Mouse (Mus musculus): ENCODE data around the gene Pde4a. TPM values are rescaled to one million over a fixed set of nuclear protein-coding genes. Genes with fewer than 3 reads are reported as not detected.
"Not testable (repeated sequence)": the region's sequence is repeated elsewhere in the genome, so short reads cannot be mapped to it uniquely, and the experiment has no call there.

The Pde4a gene
- polyA plus RNA-seq, 1 experiment from 2014 or later = 4.8 TPM

GRCm38 (mm10) chr9:21249629-21250508 is 84.4 kb downstream of the Pde4a start:
- no peaks in the 10 kb centered on the region for H3K36me3 ChIP-seq
- ATAC-seq (ENCODE audit: insufficient number of reproducible peaks, insufficient read depth, low FRiP score, low TSS enrichment, low read depth) = no peak; the same call in 1 of the 2 replicates
- no peak overlapping the region for H3K4me2 ChIP-seq
- H3K9ac ChIP-seq (replicated peaks) = no peak overlapping the region
- H3K27me3 ChIP-seq = peaks cover 79% of the 10 kb centered on the region
- WGBS = 16% methylated on average over 17 of the region's 17 CpGs
- no peak overlapping the region for H3K4me3 ChIP-seq (replicated peaks)
- peaks cover 25% of the 10 kb centered on the region for H3K4me1 ChIP-seq (replicated peaks)
- H3K9me3 ChIP-seq = no peaks in the 10 kb centered on the region
- no peak overlapping the region for H3K27ac ChIP-seq

- H3K27me3 ChIP-seq = peaks cover 73% of the 10 kb centered on the region
- no peak overlapping the region for H3K4me2 ChIP-seq
- no peak overlapping the region for H3K9ac ChIP-seq (replicated peaks)
- WGBS = 61% methylated on average over 2 of the region's 2 CpGs
- H3K36me3 ChIP-seq = no peaks in the 10 kb centered on the region
- H3K4me1 ChIP-seq (replicated peaks) = peaks cover 21% of the 10 kb centered on the region
- no peak overlapping the region for H3K27ac ChIP-seq
- H3K4me3 ChIP-seq (replicated peaks) = no peak overlapping the region
- no peaks in the 10 kb centered on the region for H3K9me3 ChIP-seq
- ATAC-seq (ENCODE audit: insufficient number of reproducible peaks, insufficient read depth, low FRiP score, low TSS enrichment, low read depth) = no peak
These were observed 85.0 kb downstream of the Pde4a start for GRCm38 (mm10) chr9:21250509-21250908.

GRCm38 (mm10) chr9:21251116-21251735 is 85.7 kb downstream of the Pde4a start:
- Histone ChIP-seq H3K4me2 (no peak overlapping the region), H3K4me1 (replicated peaks) (peaks cover 21% of the 10 kb centered on the region), H3K36me3 (no peaks in the 10 kb centered on the region), H3K9me3 (no peaks in the 10 kb centered on the region), H3K9ac (replicated peaks) (no peak overlapping the region), H3K27ac (peak overlapping the region; percentile 12; the same call in 1 of the 2 replicates), H3K4me3 (replicated peaks) (no peak overlapping the region), H3K27me3 (peaks cover 66% of the 10 kb centered on the region)
- WGBS = 46% methylated on average over 13 of the region's 13 CpGs
- ATAC-seq (ENCODE audit: insufficient number of reproducible peaks, insufficient read depth, low FRiP score, low TSS enrichment, low read depth) = no peak

GRCm38 (mm10) chr9:21254690-21255089 is 89.2 kb downstream of the Pde4a start:
- no peak; the same call in 1 of the 2 replicates for ATAC-seq (ENCODE audit: insufficient number of reproducible peaks, insufficient read depth, low FRiP score, low TSS enrichment, low read depth)
- Histone ChIP-seq H3K9ac (replicated peaks) (no peak overlapping the region), H3K4me1 (replicated peaks) (peaks cover 12% of the 10 kb centered on the region), H3K36me3 (no peaks in the 10 kb centered on the region), H3K27ac (no peak overlapping the region), H3K9me3 (no peaks in the 10 kb centered on the region), H3K4me3 (replicated peaks) (no peak overlapping the region), H3K27me3 (peaks cover 32% of the 10 kb centered on the region), H3K4me2 (no peak overlapping the region)

GRCm38 (mm10) chr9:21256349-21256748 is 90.8 kb downstream of the Pde4a start:
- H3K4me3 ChIP-seq (replicated peaks); H3K36me3 ChIP-seq; H3K4me1 ChIP-seq (replicated peaks); H3K9me3 ChIP-seq; H3K9ac ChIP-seq (replicated peaks); H3K4me2 ChIP-seq; ATAC-seq (ENCODE audit: insufficient number of reproducible peaks, insufficient read depth, low FRiP score, low TSS enrichment, low read depth); H3K27ac ChIP-seq: not testable (repeated sequence)
- peaks cover 16% of the 10 kb centered on the region for H3K27me3 ChIP-seq
- WGBS = 90% methylated on average over 4 of the region's 4 CpGs

GRCm38 (mm10) chr9:21260491-21261040 is 95.1 kb downstream of the Pde4a start:
- WGBS = 68% methylated on average over 6 of the region's 6 CpGs
- Histone ChIP-seq H3K4me3 (replicated peaks) (no peak overlapping the region), H3K4me2 (no peak overlapping the region), H3K36me3 (no peaks in the 10 kb centered on the region), H3K4me1 (replicated peaks) (peaks cover 6% of the 10 kb centered on the region), H3K27me3 (no peaks in the 10 kb centered on the region), H3K27ac (no peak overlapping the region), H3K9ac (replicated peaks) (no peak overlapping the region), H3K9me3 (no peaks in the 10 kb centered on the region)
- ATAC-seq (ENCODE audit: insufficient number of reproducible peaks, insufficient read depth, low FRiP score, low TSS enrichment, low read depth) = no peak

- Histone ChIP-seq H3K27me3 (no peaks in the 10 kb centered on the region), H3K36me3 (peaks cover 4% of the 10 kb centered on the region; the same call in 1 of the 2 replicates), H3K27ac (no peak overlapping the region), H3K4me3 (replicated peaks) (no peak overlapping the region), H3K9me3 (no peaks in the 10 kb centered on the region), H3K4me1 (replicated peaks) (peaks cover 18% of the 10 kb centered on the region), H3K4me2 (no peak overlapping the region), H3K9ac (replicated peaks) (no peak overlapping the region)
- 57% methylated on average over 2 of the region's 2 CpGs for WGBS
- ATAC-seq (ENCODE audit: insufficient number of reproducible peaks, insufficient read depth, low FRiP score, low TSS enrichment, low read depth) = no peak
These were observed 96.3 kb downstream of the Pde4a start for GRCm38 (mm10) chr9:21261831-21262230.

Other genes with a start within 250 kb of the Pde4a start
- gene Dnmt1, start 205.8 kb upstream of the Pde4a start, polyA plus RNA-seq (2016; fragmentation: Nextera tagmentation; extraction: Ambion mirVana) = 135 and 144 TPM in 2 replicates
- 52.9 and 53.4 TPM in 2 replicates for gene S1pr2, start 188.9 kb upstream of the Pde4a start, polyA plus RNA-seq (2016; fragmentation: Nextera tagmentation; extraction: Ambion mirVana)
- gene Mrpl4, start 163.0 kb upstream of the Pde4a start, polyA plus RNA-seq (2016; fragmentation: Nextera tagmentation; extraction: Ambion mirVana) = 134 and 135 TPM in 2 replicates
- gene Icam1, start 149.7 kb upstream of the Pde4a start, polyA plus RNA-seq (2016; fragmentation: Nextera tagmentation; extraction: Ambion mirVana) = 8.8 and 8.9 TPM in 2 replicates
- gene Icam4, start 136.3 kb upstream of the Pde4a start, polyA plus RNA-seq (2016; fragmentation: Nextera tagmentation; extraction: Ambion mirVana) = 1.9 and 2.5 TPM in 2 replicates
- 0.22 TPM in 1 of 2 replicates, not detected in the other for gene Icam5, start 133.6 kb upstream of the Pde4a start, polyA plus RNA-seq (2016; fragmentation: Nextera tagmentation; extraction: Ambion mirVana)
- 0.68 and 1.5 TPM in 2 replicates for gene Zglp1, start 98.6 kb upstream of the Pde4a start, polyA plus RNA-seq (2016; fragmentation: Nextera tagmentation; extraction: Ambion mirVana)
- gene Gm49373, start 92.6 kb upstream of the Pde4a start, polyA plus RNA-seq (2016; fragmentation: Nextera tagmentation; extraction: Ambion mirVana) = 1.2 and 1.3 TPM in 2 replicates
- gene Fdx1l, start 92.1 kb upstream of the Pde4a start, polyA plus RNA-seq (2016; fragmentation: Nextera tagmentation; extraction: Ambion mirVana) = 52.4 and 56.7 TPM in 2 replicates
- 2.8 and 4.2 TPM in 2 replicates for gene Gm38431, start 73.7 kb upstream of the Pde4a start, polyA plus RNA-seq (2016; fragmentation: Nextera tagmentation; extraction: Ambion mirVana)
- 60.8 and 77.0 TPM in 2 replicates for gene Raver1, start 73.7 kb upstream of the Pde4a start, polyA plus RNA-seq (2016; fragmentation: Nextera tagmentation; extraction: Ambion mirVana)
- 15.0 and 16.1 TPM in 2 replicates for gene Tyk2, start 34.5 kb upstream of the Pde4a start, polyA plus RNA-seq (2016; fragmentation: Nextera tagmentation; extraction: Ambion mirVana)
- gene Cdc37, start 15.7 kb upstream of the Pde4a start, polyA plus RNA-seq (2016; fragmentation: Nextera tagmentation; extraction: Ambion mirVana) = 338 and 357 TPM in 2 replicates
- 64.7 and 65.2 TPM in 2 replicates for gene Keap1, start 73.6 kb downstream of the Pde4a start, polyA plus RNA-seq (2016; fragmentation: Nextera tagmentation; extraction: Ambion mirVana)
- 0.31 and 0.63 TPM in 2 replicates for gene S1pr5, start 82.7 kb downstream of the Pde4a start, polyA plus RNA-seq (2016; fragmentation: Nextera tagmentation; extraction: Ambion mirVana)
- gene Atg4d, start 99.6 kb downstream of the Pde4a start, polyA plus RNA-seq (2016; fragmentation: Nextera tagmentation; extraction: Ambion mirVana) = 29.8 and 34.9 TPM in 2 replicates
- gene Kri1, start 122.3 kb downstream of the Pde4a start, polyA plus RNA-seq (2016; fragmentation: Nextera tagmentation; extraction: Ambion mirVana) = 18.1 and 22.2 TPM in 2 replicates
- 46.1 and 46.9 TPM in 2 replicates for gene Cdkn2d, start 125.7 kb downstream of the Pde4a start, polyA plus RNA-seq (2016; fragmentation: Nextera tagmentation; extraction: Ambion mirVana)
- gene Ap1m2, start 146.6 kb downstream of the Pde4a start, polyA plus RNA-seq (2016; fragmentation: Nextera tagmentation; extraction: Ambion mirVana) = 9.0 and 9.5 TPM in 2 replicates
- gene Slc44a2, start 155.0 kb downstream of the Pde4a start, polyA plus RNA-seq (2016; fragmentation: Nextera tagmentation; extraction: Ambion mirVana) = 103 and 110 TPM in 2 replicates
- gene Ilf3, start 202.2 kb downstream of the Pde4a start, polyA plus RNA-seq (2016; fragmentation: Nextera tagmentation; extraction: Ambion mirVana) = 312 and 313 TPM in 2 replicates
- gene Qtrt1, start 246.1 kb downstream of the Pde4a start, polyA plus RNA-seq (2016; fragmentation: Nextera tagmentation; extraction: Ambion mirVana) = 46.4 and 48.4 TPM in 2 replicates

Measured in limb, embryonic 12.5 days (tissue).